8 mouse cellular contexts compared by ENCODE assay signal in the genomic region with DNA sequence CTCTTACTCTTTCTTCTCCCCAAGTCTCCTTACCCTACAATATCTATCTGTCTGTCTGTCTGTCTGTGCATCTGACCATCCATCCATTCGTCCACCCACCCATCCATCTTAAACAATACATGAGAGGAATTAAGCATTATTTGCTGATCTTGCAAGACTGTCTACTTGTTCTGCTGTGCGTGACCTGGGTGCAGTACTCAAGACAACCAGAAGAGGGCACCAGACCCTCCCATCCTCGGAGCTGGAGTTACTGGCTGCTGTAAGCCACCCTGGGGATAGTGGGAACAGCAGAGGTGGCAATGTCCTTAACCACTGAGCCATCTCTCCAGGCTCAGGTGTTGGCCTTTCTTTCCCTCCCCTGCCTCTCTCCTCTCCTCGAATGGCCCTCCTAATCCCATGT.
DNase-seq lines count a peak whose midpoint lies in the region; ATAC-seq and TF ChIP-seq lines count a peak whose summit lies in the region.

No protein-coding gene starts in this region.

- peaks cover 56% of the 10 kb centered on the region for H3K27me3 ChIP-seq in kidney, embryonic 14.5 days (ENCODE audit: control insufficient read depth, insufficient read depth, low read length)
- H3K27me3 ChIP-seq in CH12.LX (replicated peaks) = peaks cover 83% of the 10 kb centered on the region
- peaks cover 8% of the 10 kb centered on the region; the same call in 1 of the 2 replicates for H3K27me3 ChIP-seq in lung, embryonic 14.5 days (ENCODE audit: insufficient read depth, low read length)
- H3K27me3 ChIP-seq in stomach, postnatal 0 days (ENCODE audit: control insufficient read depth, insufficient read depth, low read length) = no peaks in the 10 kb centered on the region
- H3K27me3 ChIP-seq in midbrain, embryonic 14.5 days (ENCODE audit: control insufficient read depth, insufficient read depth, low read length) = peaks cover 28% of the 10 kb centered on the region

- H3K36me3 ChIP-seq in kidney, embryonic 14.5 days (ENCODE audit: control insufficient read depth, insufficient read depth, low read length) = no peaks in the 10 kb centered on the region
- H3K36me3 ChIP-seq in CH12.LX (replicated peaks in 1 of 2; ENCODE audit: control insufficient read depth in 1 of 2, insufficient read depth in 1 of 2, low read length in 1 of 2) = no peaks in the 10 kb centered on the region
- no peaks in the 10 kb centered on the region for H3K36me3 ChIP-seq in lung, embryonic 14.5 days (ENCODE audit: insufficient read depth)
- no peaks in the 10 kb centered on the region for H3K36me3 ChIP-seq in stomach, postnatal 0 days (ENCODE audit: control insufficient read depth, insufficient read depth, low read length)
- no peaks in the 10 kb centered on the region for H3K36me3 ChIP-seq in midbrain, embryonic 14.5 days (ENCODE audit: control insufficient read depth, insufficient read depth, low read length)

- H3K9ac ChIP-seq in kidney, embryonic 14.5 days (ENCODE audit: low read depth, low read length) = no peak overlapping the region
- no peak overlapping the region for H3K9ac ChIP-seq in CH12.LX (ENCODE audit: insufficient read depth, low read depth)
- H3K9ac ChIP-seq in lung, embryonic 14.5 days = no peak overlapping the region
- H3K9ac ChIP-seq in stomach, postnatal 0 days (ENCODE audit: low read length) = no peak overlapping the region
- H3K9ac ChIP-seq in midbrain, embryonic 14.5 days (replicated peaks; ENCODE audit: low read length) = no peak overlapping the region

- H3K9me3 ChIP-seq in kidney, embryonic 14.5 days (ENCODE audit: control insufficient read depth, low read length) = peaks cover 6% of the 10 kb centered on the region; the same call in 1 of the 2 replicates
- H3K9me3 ChIP-seq in CH12.LX (replicated peaks; ENCODE audit: low read length) = peaks cover 19% of the 10 kb centered on the region
- no peaks in the 10 kb centered on the region for H3K9me3 ChIP-seq in lung, embryonic 14.5 days (ENCODE audit: low read depth, low read length)
- H3K9me3 ChIP-seq in stomach, postnatal 0 days (ENCODE audit: control insufficient read depth, low read length) = no peaks in the 10 kb centered on the region
- no peaks in the 10 kb centered on the region for H3K9me3 ChIP-seq in midbrain, embryonic 14.5 days (ENCODE audit: control insufficient read depth, low read length)

- no peak overlapping the region for H3K27ac ChIP-seq in kidney, embryonic 14.5 days (ENCODE audit: low read depth, low read length)
- no peak overlapping the region for H3K27ac ChIP-seq in CH12.LX (ENCODE audit: insufficient read depth, low read depth)
- H3K27ac ChIP-seq in lung, embryonic 14.5 days (ENCODE audit: low read depth) = peak overlapping the region; percentile 90
- H3K27ac ChIP-seq in stomach, postnatal 0 days (replicated peaks) = peak overlapping the region; percentile 35; the same call in 1 of the 2 replicates
- no peak overlapping the region for H3K27ac ChIP-seq in midbrain, embryonic 14.5 days (replicated peaks; ENCODE audit: low read depth, low read length)

- no peak overlapping the region for H3K4me2 ChIP-seq in kidney, embryonic 14.5 days (replicated peaks; ENCODE audit: low read depth, low read length)
- H3K4me2 ChIP-seq in CH12.LX (ENCODE audit: insufficient read depth, low read depth, poor library complexity, severe bottlenecking) = no peak overlapping the region
- H3K4me2 ChIP-seq in lung, embryonic 14.5 days = no peak overlapping the region
- no peak overlapping the region for H3K4me2 ChIP-seq in stomach, postnatal 0 days (replicated peaks; ENCODE audit: low read depth)
- no peak overlapping the region for H3K4me2 ChIP-seq in midbrain, embryonic 14.5 days (ENCODE audit: low read length)

- TF ChIP-seq POLR2A in CH12.LX (IDR thresholded peaks at IDR 0.05; ENCODE audit: low read depth, low read length) = no peak

- peak; percentile 16 for DNase-seq in kidney, adult 11 months
- DNase-seq in CH12.LX (ENCODE audit: extremely low read depth) = peak; percentile 40
- DNase-seq in adrenal gland, adult 2 months = peak; percentile 25
- peak; percentile 83 for DNase-seq in lung, embryonic 14.5 days
- peak; percentile 67 for DNase-seq in stomach, postnatal 0 days (ENCODE audit: low spot score)
- no peak for DNase-seq in midbrain, embryonic 14.5 days

- dilution Hi-C loops in CH12.LX (cut with MboI; ENCODE audit: extremely low pct_ligation_motif_present, extremely low pct_unique_long_range_greater_than_20kb, low sequenced_read_pairs) = no loop called here

- no peak for ATAC-seq in kidney, embryonic 14.5 days (ENCODE audit: low FRiP score, low TSS enrichment)
- ATAC-seq in granulocyte monocyte progenitor cell, adult 5-6 weeks (replicated peaks; ENCODE audit: poor library complexity, severe bottlenecking) = peak; percentile 48; the same call in 1 of the 2 replicates
- no peak for ATAC-seq in lung, embryonic 14.5 days (ENCODE audit: insufficient read depth)
- ATAC-seq in stomach, postnatal 0 days (ENCODE audit: low FRiP score, low TSS enrichment) = no peak
- ATAC-seq in midbrain, embryonic 14.5 days (ENCODE audit: low FRiP score, low TSS enrichment) = no peak

- peaks cover 23% of the 10 kb centered on the region for H3K4me1 ChIP-seq in kidney, embryonic 14.5 days (ENCODE audit: control insufficient read depth, insufficient read depth, low read length)
- H3K4me1 ChIP-seq in CH12.LX (ENCODE audit: control insufficient read depth in 1 of 2, insufficient read depth in 2 of 2) = no peaks in the 10 kb centered on the region
- peaks cover 56% of the 10 kb centered on the region for H3K4me1 ChIP-seq in lung, embryonic 14.5 days (ENCODE audit: insufficient read depth)
- H3K4me1 ChIP-seq in stomach, postnatal 0 days (replicated peaks; ENCODE audit: control insufficient read depth, insufficient read depth) = 0 out of 2 replicates have a peak, but pooled peaks cover 2% of the 10 kb centered on the region
- peaks cover 8% of the 10 kb centered on the region; the same call in 1 of the 2 replicates for H3K4me1 ChIP-seq in midbrain, embryonic 14.5 days (ENCODE audit: control insufficient read depth, insufficient read depth, low read length)

- TF ChIP-seq EP300 in CH12.LX (IDR thresholded peaks at IDR 0.05; ENCODE audit: low read length) = no peak
- TF ChIP-seq EP300 in stomach, postnatal 0 days (optimal IDR thresholded peaks at IDR 0.05) = no peak

- in situ Hi-C loops in CH12.LX (cut with MboI; ENCODE audit: low pct_ligation_motif_present, low pct_unique_long_range_greater_than_20kb, low sequenced_read_pairs) = no loop called here

- peak; percentile 22 for TF ChIP-seq RAD21 in CH12.LX (IDR thresholded peaks at IDR 0.05; ENCODE audit: low read depth, low read length)

- H3K79me2 ChIP-seq in CH12.LX (replicated peaks; ENCODE audit: control insufficient read depth, extremely low read depth, insufficient read depth, poor library complexity, severe bottlenecking) = no peaks in the 10 kb centered on the region

- 63% methylated on average over 4 of the region's 4 CpGs for WGBS in kidney, embryonic 14.5 days
- WGBS in lung, embryonic 14.5 days = 47% methylated on average over 4 of the region's 4 CpGs
- WGBS in stomach, postnatal 0 days = 68% methylated on average over 4 of the region's 4 CpGs
- 49% methylated on average over 4 of the region's 4 CpGs for WGBS in midbrain, embryonic 14.5 days

- H3K4me3 ChIP-seq in kidney, embryonic 14.5 days (ENCODE audit: low read length) = no peak overlapping the region
- H3K4me3 ChIP-seq in CH12.LX (replicated peaks in 1 of 3; ENCODE audit: low read depth in 2 of 3, low read length in 2 of 3, poor library complexity in 1 of 3) = no peak overlapping the region
- no peak overlapping the region for H3K4me3 ChIP-seq in lung, embryonic 14.5 days (ENCODE audit: low read depth, low read length)
- no peak overlapping the region for H3K4me3 ChIP-seq in stomach, postnatal 0 days (ENCODE audit: low read depth, low read length)
- H3K4me3 ChIP-seq in midbrain, embryonic 14.5 days (replicated peaks; ENCODE audit: low read depth, low read length) = no peak overlapping the region

- TF ChIP-seq CTCF in CH12.LX (conservative IDR thresholded peaks at IDR 0.05 in 1 of 2, IDR thresholded peaks at IDR 0.05 in 1 of 2; ENCODE audit: low read depth in 2 of 2, low read length in 2 of 2) = peak; percentile 67 to 88
- TF ChIP-seq CTCF in lung, embryonic 14.5 days (IDR thresholded peaks at IDR 0.05; ENCODE audit: low read depth) = peak; percentile 89
- TF ChIP-seq CTCF in stomach, postnatal 0 days (IDR thresholded peaks at IDR 0.05; ENCODE audit: low read depth) = peak; percentile 86

TF ChIP-seq in CH12.LX, 34 proteins besides CTCF, POLR2A, EP300 and RAD21:
- no peak for TF ChIP-seq USF1 (IDR thresholded peaks at IDR 0.05; ENCODE audit: low read depth, low read length)
- no peak for TF ChIP-seq ZC3H11A (IDR thresholded peaks at IDR 0.05; ENCODE audit: low read depth, low read length)
- TF ChIP-seq SMC3 (IDR thresholded peaks at IDR 0.05; ENCODE audit: low read depth, low read length) = peak; percentile 49
- no peak for TF ChIP-seq ELF1 (IDR thresholded peaks at IDR 0.05; ENCODE audit: low read depth, low read length)
- no peak for TF ChIP-seq GABPA (IDR thresholded peaks at IDR 0.05; ENCODE audit: insufficient replicate concordance, low read depth, low read length)
- no peak for TF ChIP-seq USF2 (conservative IDR thresholded peaks at IDR 0.05; ENCODE audit: low read depth, low read length)
- TF ChIP-seq ZNF384 (IDR thresholded peaks at IDR 0.05; ENCODE audit: low read depth, low read length) = no peak
- no peak for TF ChIP-seq KAT2A (IDR thresholded peaks at IDR 0.05; ENCODE audit: insufficient replicate concordance, low read length)
- no peak for TF ChIP-seq SIN3A (IDR thresholded peaks at IDR 0.05; ENCODE audit: low read length)
- peak; percentile 88 for TF ChIP-seq MAFK (IDR thresholded peaks at IDR 0.05; ENCODE audit: insufficient replicate concordance, low read length)

Comparison
In these comparisons a context has a peak if more than half of its experiments do, and no peak if none do; other contexts are left out.
1. H3K27ac ChIP-seq: peak in lung, embryonic 14.5 days (single experiment) and stomach, postnatal 0 days (single experiment); none in kidney, embryonic 14.5 days (single experiment), CH12.LX (single experiment) and midbrain, embryonic 14.5 days (single experiment).
2. Peak in every context shown above with its lines, with median percentiles within 50 percentile points of each other: CTCF ChIP-seq.